Mouse (Mus musculus) lung, embryonic 14.5 days (tissue): ENCODE measurements around the gene Pde4d. TPM values are rescaled to one million over a fixed set of nuclear protein-coding genes. Genes with fewer than 3 reads are reported as not detected.
A peak's percentile ranks its signal among the peaks of the same experiment; 100 is the strongest.

Experiments used
- ATAC-seq: fragments of 200-750 bp; cut with Nextera tagmentation; 2 replicates; pipeline ENCODE4 v1.8.0; 2017; ENCODE audit warnings: mild to moderate bottlenecking, moderate TSS enrichment, moderate library complexity; ENCODE audit not compliant: insufficient read depth
- DNase-seq: peaks from one replicate; pipeline ENCODE4 v3.0.0-alpha.2; 2015
- H3K27ac ChIP-seq: fragments of 300-500 bp; sonication (generic); 2 replicates; pipeline ENCODE4 v1.5.1; 2014; ENCODE audit warnings: low read depth, mild to moderate bottlenecking, moderate library complexity
- H3K27me3 ChIP-seq: fragments of 300-500 bp; sonication (generic); 2 replicates; pipeline ENCODE4 v1.6.1; 2014; ENCODE audit warnings: low read length, control low read depth; ENCODE audit not compliant: insufficient read depth
- H3K36me3 ChIP-seq: fragments of 300-500 bp; sonication (generic); 2 replicates; pipeline ENCODE4 v1.6.1; 2014; ENCODE audit warnings: control low read depth; ENCODE audit not compliant: insufficient read depth
- H3K4me1 ChIP-seq: fragments of 300-500 bp; sonication (generic); 2 replicates; pipeline ENCODE4 v1.6.1; 2014; ENCODE audit warnings: antibody characterized with exemption, control low read depth; ENCODE audit not compliant: insufficient read depth
- H3K4me2 ChIP-seq: fragments of 300-500 bp; sonication (generic); 2 replicates; pipeline ENCODE4 v1.6.1; 2014; ENCODE audit warnings: mild to moderate bottlenecking
- H3K4me3 ChIP-seq: fragments of 300-500 bp; sonication (generic); 2 replicates; pipeline ENCODE4 v1.5.1; 2014; ENCODE audit warnings: low read depth, low read length
- H3K9ac ChIP-seq: fragments of 300-500 bp; sonication (generic); 2 replicates; pipeline ENCODE4 v1.6.1; 2014
- H3K9me3 ChIP-seq: fragments of 300-500 bp; sonication (generic); 2 replicates; pipeline ENCODE4 v1.6.1; 2016; ENCODE audit warnings: low read depth, low read length, control low read depth
- CTCF ChIP-seq: IDR thresholded peaks from 2 replicates; pipeline ENCODE4 v1.5.1; 2016; ENCODE audit warnings: antibody characterized with exemption, low read depth
- WGBS: fragments of 180-500 bp; shearing (Covaris S2); extraction: QIAGEN DNeasy Blood & Tissue Kit; methylation state at CpG from one replicate; pipeline ENCODE4 v1.1.7; 2014; 5-methylcytosine and 5-hydroxymethylcytosine counted together
- polyA plus RNA-seq: library from polyadenylated mRNA; unstranded; fragments of >200 nt; fragmentation: Nextera tagmentation; extraction: Ambion mirVana; gene quantifications from 2 replicates; pipeline ENCODE4 v1.2.1, GENCODE M21; 2014

The Pde4d gene
- polyA plus RNA-seq, 1 experiment from 2014 or later = 16.2 TPM

GRCm38 (mm10) chr13:109474344-109474743 is 1024.6 kb downstream of the Pde4d start:
- no peaks in the 10 kb centered on the region for H3K4me1 ChIP-seq
- H3K9me3 ChIP-seq = no peaks in the 10 kb centered on the region
- no peak overlapping the region for H3K4me3 ChIP-seq
- DNase-seq (no peak), ATAC-seq (no peak)
- no peak overlapping the region for H3K4me2 ChIP-seq
- TF ChIP-seq CTCF = no peak
- no peaks in the 10 kb centered on the region for H3K36me3 ChIP-seq
- no peak overlapping the region for H3K27ac ChIP-seq
- no peaks in the 10 kb centered on the region for H3K27me3 ChIP-seq
- no peak overlapping the region for H3K9ac ChIP-seq

DNA sequence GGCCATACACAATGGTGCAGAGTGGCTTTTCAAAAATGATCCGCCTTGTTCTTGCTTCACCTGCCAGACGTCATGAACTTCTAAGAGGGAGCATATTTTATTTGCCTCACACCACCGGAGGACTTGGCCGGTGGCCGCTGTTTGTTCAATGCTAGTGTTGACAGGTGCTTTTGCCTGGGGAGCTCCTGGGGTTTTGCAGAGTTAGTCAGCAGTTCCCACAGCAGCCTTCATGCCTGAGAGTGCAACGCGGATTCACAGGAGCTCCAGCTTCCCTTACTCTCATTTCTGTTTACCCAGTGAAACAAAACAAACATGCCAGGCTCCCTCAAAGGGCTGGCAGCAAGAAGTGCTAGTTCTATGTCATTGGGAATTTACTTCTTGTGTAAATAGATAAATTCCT is 1031.7 kb downstream of the Pde4d start:
- DNase-seq (peak; percentile 72), ATAC-seq (peak; percentile 94)
- H3K27me3 ChIP-seq = no peaks in the 10 kb centered on the region
- WGBS = 26% methylated on average over 7 of the region's 7 CpGs
- no peak overlapping the region for H3K27ac ChIP-seq
- no peak for TF ChIP-seq CTCF
- H3K4me2 ChIP-seq = no peak overlapping the region; the same call in 1 of the 2 replicates
- H3K4me3 ChIP-seq = no peak overlapping the region
- H3K9me3 ChIP-seq = no peaks in the 10 kb centered on the region
- no peaks in the 10 kb centered on the region for H3K36me3 ChIP-seq
- peaks cover 4% of the 10 kb centered on the region; the same call in 1 of the 2 replicates for H3K4me1 ChIP-seq
- H3K9ac ChIP-seq = no peak overlapping the region

DNA sequence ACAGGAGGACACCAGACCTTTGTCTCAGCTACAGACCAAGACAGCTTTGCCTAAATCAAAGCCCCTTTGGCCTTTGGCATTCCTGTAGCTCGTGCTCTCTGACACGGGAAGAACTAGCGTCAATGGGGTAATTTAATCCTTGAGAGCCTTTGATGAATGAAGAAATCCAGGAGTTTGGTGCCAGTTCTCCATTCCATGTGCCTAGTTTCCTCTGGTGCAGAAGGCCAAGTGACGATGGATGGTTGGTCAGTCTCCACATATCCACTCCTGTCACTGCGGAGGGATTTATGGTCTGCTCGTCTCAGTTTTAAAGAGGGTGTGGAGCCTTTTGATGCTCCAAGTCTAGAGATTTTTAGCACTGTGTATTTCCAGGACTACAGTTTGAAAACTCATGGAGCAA is 1036.4 kb downstream of the Pde4d start:
- ATAC-seq (no peak), DNase-seq (no peak)
- H3K4me3 ChIP-seq = no peak overlapping the region
- no peak overlapping the region for H3K27ac ChIP-seq
- H3K9me3 ChIP-seq = no peaks in the 10 kb centered on the region
- H3K36me3 ChIP-seq = no peaks in the 10 kb centered on the region
- H3K9ac ChIP-seq = no peak overlapping the region
- TF ChIP-seq CTCF = no peak
- 53% methylated on average over 6 of the region's 6 CpGs for WGBS
- no peaks in the 10 kb centered on the region for H3K27me3 ChIP-seq
- H3K4me1 ChIP-seq = peaks cover 8% of the 10 kb centered on the region; the same call in 1 of the 2 replicates
- H3K4me2 ChIP-seq = no peak overlapping the region

DNA sequence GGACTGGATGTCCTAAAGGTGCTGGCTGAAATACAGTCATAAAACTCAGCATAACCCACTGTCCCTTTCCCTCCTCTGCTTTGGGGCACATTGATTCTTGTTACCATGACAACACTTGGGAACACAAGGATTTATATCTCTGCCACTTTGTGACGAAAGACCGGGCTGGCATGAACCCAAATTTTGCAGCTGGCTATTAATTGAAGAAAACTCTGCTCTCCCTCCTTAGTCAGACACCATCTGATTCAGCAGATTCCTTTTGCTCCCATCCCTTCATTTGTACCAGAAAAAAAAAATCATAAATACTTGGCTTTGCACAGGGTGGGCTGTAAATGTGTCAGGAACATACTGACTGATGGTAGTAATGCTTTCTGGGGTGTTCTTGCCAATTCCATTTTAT is 1037.6 kb downstream of the Pde4d start:
- no peak overlapping the region for H3K27ac ChIP-seq
- H3K4me1 ChIP-seq = peaks cover 8% of the 10 kb centered on the region; the same call in 1 of the 2 replicates
- no peaks in the 10 kb centered on the region for H3K9me3 ChIP-seq
- WGBS = 39% methylated on average over 2 of the region's 2 CpGs
- DNase-seq (peak; percentile 67), ATAC-seq (peak; percentile 38; the same call in 1 of the 2 replicates)
- no peak overlapping the region for H3K4me3 ChIP-seq
- no peak overlapping the region for H3K9ac ChIP-seq
- H3K27me3 ChIP-seq = no peaks in the 10 kb centered on the region
- no peak for TF ChIP-seq CTCF
- no peaks in the 10 kb centered on the region for H3K36me3 ChIP-seq
- H3K4me2 ChIP-seq = no peak overlapping the region

GRCm38 (mm10) chr13:109490853-109491252 is 1041.1 kb downstream of the Pde4d start:
- Histone ChIP-seq H3K27ac (no peak overlapping the region), H3K4me2 (no peak overlapping the region), H3K4me1 (peaks cover 7% of the 10 kb centered on the region; the same call in 1 of the 2 replicates), H3K9me3 (no peaks in the 10 kb centered on the region), H3K9ac (no peak overlapping the region), H3K27me3 (no peaks in the 10 kb centered on the region), H3K36me3 (no peaks in the 10 kb centered on the region), H3K4me3 (no peak overlapping the region)
- TF ChIP-seq CTCF = no peak
- DNase-seq = no peak
- ATAC-seq = no peak
- 69% methylated on average over 2 of the region's 2 CpGs for WGBS

- Histone ChIP-seq H3K36me3 (no peaks in the 10 kb centered on the region), H3K4me3 (no peak overlapping the region), H3K4me2 (no peak overlapping the region), H3K9me3 (no peaks in the 10 kb centered on the region), H3K27ac (no peak overlapping the region), H3K9ac (no peak overlapping the region), H3K27me3 (no peaks in the 10 kb centered on the region), H3K4me1 (peaks cover 4% of the 10 kb centered on the region; the same call in 1 of the 2 replicates)
- ATAC-seq = no peak
- no peak for TF ChIP-seq CTCF
- 62% methylated on average over 4 of the region's 4 CpGs for WGBS
- no peak for DNase-seq
Observed at GRCm38 (mm10) chr13:109491829-109492228, 1042.1 kb downstream of the Pde4d start.

DNA sequence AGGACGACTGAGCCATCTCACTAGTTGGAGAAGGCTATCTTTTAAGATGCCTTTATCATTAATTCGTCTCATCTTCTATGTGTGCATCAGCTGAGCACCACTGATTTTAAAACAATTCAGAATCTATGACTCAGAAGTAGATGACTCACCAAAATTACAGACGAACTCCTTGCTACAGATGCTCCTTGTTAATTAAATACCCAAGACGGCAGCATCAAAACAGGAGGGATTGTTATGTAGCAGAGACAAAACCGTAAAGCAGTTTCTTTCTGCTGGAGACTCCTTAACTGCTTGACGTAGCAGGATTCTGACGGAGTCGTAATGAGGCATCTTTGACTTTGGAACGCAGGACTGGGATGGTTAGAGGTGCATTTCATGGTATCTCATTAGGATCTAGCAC is 1050.6 kb downstream of the Pde4d start:
- TF ChIP-seq CTCF = no peak
- DNase-seq (no peak), ATAC-seq (no peak)
- Histone ChIP-seq H3K36me3 (no peaks in the 10 kb centered on the region), H3K9me3 (no peaks in the 10 kb centered on the region), H3K4me1 (no peaks in the 10 kb centered on the region), H3K27ac (no peak overlapping the region), H3K4me2 (no peak overlapping the region), H3K9ac (no peak overlapping the region), H3K4me3 (no peak overlapping the region), H3K27me3 (no peaks in the 10 kb centered on the region)
- WGBS = 81% methylated on average over 9 of the region's 9 CpGs

- no peak for ATAC-seq
Observed at GRCm38 (mm10) chr13:109502796-109503195, 1053.0 kb downstream of the Pde4d start.

More at GRCm38 (mm10) chr13:109502796-109503195, 1053.0 kb downstream of the Pde4d start:
- H3K4me3 ChIP-seq = no peak overlapping the region
- no peaks in the 10 kb centered on the region for H3K36me3 ChIP-seq
- TF ChIP-seq CTCF = no peak
- H3K9ac ChIP-seq = no peak overlapping the region
- no peak for DNase-seq
- WGBS = 44% methylated on average over 7 of the region's 7 CpGs
- H3K27ac ChIP-seq = no peak overlapping the region
- no peak overlapping the region for H3K4me2 ChIP-seq
- H3K9me3 ChIP-seq = no peaks in the 10 kb centered on the region
- H3K4me1 ChIP-seq = no peaks in the 10 kb centered on the region
- H3K27me3 ChIP-seq = no peaks in the 10 kb centered on the region
